Mouse (Mus musculus): ENCODE data around the gene 4931423N10Rik. TPM values are rescaled to one million over a fixed set of nuclear protein-coding genes. Genes with fewer than 3 reads are reported as not detected.

4931423N10Rik gene
- polyA plus RNA-seq, 1 experiment from 2014 or later, result not detected

Other genes starting within 250 kb of the 4931423N10Rik start
- gene Abi1, start 167.2 kb upstream of the 4931423N10Rik start, polyA plus RNA-seq (2016; fragmentation: Nextera tagmentation; extraction: Ambion mirVana), result 45.3 and 46.9 TPM in 2 replicates
- 68.3 and 71.8 TPM in 2 replicates for gene Acbd5, start 139.3 kb upstream of the 4931423N10Rik start, polyA plus RNA-seq (2016; fragmentation: Nextera tagmentation; extraction: Ambion mirVana)
- 8.1 TPM in 2 replicates for gene Mastl, start 51.5 kb upstream of the 4931423N10Rik start, polyA plus RNA-seq (2016; fragmentation: Nextera tagmentation; extraction: Ambion mirVana)
- gene Yme1l1, start 51.1 kb upstream of the 4931423N10Rik start, polyA plus RNA-seq (2016; fragmentation: Nextera tagmentation; extraction: Ambion mirVana), result 75.1 and 76.3 TPM in 2 replicates
- gene Nxph2, start 113.8 kb downstream of the 4931423N10Rik start, polyA plus RNA-seq (2016; fragmentation: Nextera tagmentation; extraction: Ambion mirVana), result 0.10 and 0.30 TPM in 2 replicates